Mouse (Mus musculus) testis, adult 2 months (tissue): Measurements from ENCODE around the gene Cox18. TPM values are rescaled to one million over a fixed set of nuclear protein-coding genes. Genes with fewer than 3 reads are reported as not detected.

Source experiments
- H3K27ac ChIP-seq: fragments of 200-500 bp; 2 replicates; pipeline ENCODE4 v1.5.1; 2012; ENCODE audit warnings: low read depth, low read length; ENCODE audit not compliant: control insufficient read depth, insufficient read depth
- H3K27me3 ChIP-seq: fragments of 200-500 bp; 2 replicates; pipeline ENCODE4 v1.6.1; 2012; ENCODE audit warnings: mild to moderate bottlenecking, low read length, moderate library complexity; ENCODE audit not compliant: control insufficient read depth, insufficient read depth
- H3K36me3 ChIP-seq: fragments of 200-500 bp; 2 replicates; pipeline ENCODE4 v1.6.1; 2012; ENCODE audit warnings: mild to moderate bottlenecking, low read length; ENCODE audit not compliant: control insufficient read depth, insufficient read depth
- H3K4me1 ChIP-seq: fragments of 200-500 bp; 2 replicates; pipeline ENCODE4 v1.6.1; 2012; ENCODE audit warnings: low read length; ENCODE audit not compliant: control insufficient read depth, insufficient read depth
- H3K4me3 ChIP-seq: fragments of 200-500 bp; 2 replicates; pipeline ENCODE4 v1.5.1; 2012; ENCODE audit warnings: low read depth, mild to moderate bottlenecking, low read length, moderate library complexity, mixed read lengths; ENCODE audit not compliant: control insufficient read depth
- CTCF ChIP-seq: fragments of 200-500 bp; IDR thresholded peaks from 2 replicates; pipeline ENCODE4 v1.5.1; 2012; ENCODE audit warnings: low read depth, mild to moderate bottlenecking, inconsistent platforms, low read length, moderate library complexity; ENCODE audit not compliant: control insufficient read depth, insufficient read depth, insufficient replicate concordance
- POLR2A ChIP-seq: fragments of 200-500 bp; IDR thresholded peaks from 2 replicates; pipeline ENCODE4 v1.6.1; 2012; ENCODE audit warnings: low read depth, mild to moderate bottlenecking, inconsistent platforms, low read length, moderate library complexity; ENCODE audit not compliant: control insufficient read depth
- polyA plus RNA-seq: library from polyadenylated mRNA; depleted of rRNA; stranded (reverse); fragments of >200 nt; gene quantifications from 2 replicates; pipeline ENCODE4 v1.2.3, GENCODE M21; 2012; rRNA removed

Cox18 gene
- polyA plus RNA-seq, 1 experiment = 15.3 TPM

DNA sequence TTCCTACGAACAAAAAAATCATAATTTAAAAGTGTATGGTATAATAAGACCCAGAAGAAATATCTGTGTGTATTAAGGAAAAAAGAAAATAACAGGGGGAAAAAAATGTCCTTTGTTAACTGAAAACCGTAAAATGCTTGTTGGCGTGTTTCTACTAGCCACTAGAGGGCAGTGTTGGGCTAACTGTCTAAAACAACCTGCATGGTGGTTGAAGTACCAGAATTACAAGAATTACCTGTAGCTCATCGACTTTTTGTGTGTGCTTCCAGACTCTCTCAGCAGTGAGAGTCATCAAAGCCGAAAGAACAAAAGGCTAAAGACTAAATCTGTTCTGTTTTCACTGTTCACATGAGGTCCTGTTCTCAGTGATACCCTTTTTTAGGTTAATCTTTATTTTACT, 20.6 kb downstream of the Cox18 start:
- TF ChIP-seq POLR2A = no peak
- Histone ChIP-seq H3K27me3 (no peaks in the 10 kb centered on the region), H3K4me1 (no peaks in the 10 kb centered on the region), H3K4me3 (no peak overlapping the region), H3K36me3 (no peaks in the 10 kb centered on the region), H3K27ac (no peak overlapping the region)

DNA sequence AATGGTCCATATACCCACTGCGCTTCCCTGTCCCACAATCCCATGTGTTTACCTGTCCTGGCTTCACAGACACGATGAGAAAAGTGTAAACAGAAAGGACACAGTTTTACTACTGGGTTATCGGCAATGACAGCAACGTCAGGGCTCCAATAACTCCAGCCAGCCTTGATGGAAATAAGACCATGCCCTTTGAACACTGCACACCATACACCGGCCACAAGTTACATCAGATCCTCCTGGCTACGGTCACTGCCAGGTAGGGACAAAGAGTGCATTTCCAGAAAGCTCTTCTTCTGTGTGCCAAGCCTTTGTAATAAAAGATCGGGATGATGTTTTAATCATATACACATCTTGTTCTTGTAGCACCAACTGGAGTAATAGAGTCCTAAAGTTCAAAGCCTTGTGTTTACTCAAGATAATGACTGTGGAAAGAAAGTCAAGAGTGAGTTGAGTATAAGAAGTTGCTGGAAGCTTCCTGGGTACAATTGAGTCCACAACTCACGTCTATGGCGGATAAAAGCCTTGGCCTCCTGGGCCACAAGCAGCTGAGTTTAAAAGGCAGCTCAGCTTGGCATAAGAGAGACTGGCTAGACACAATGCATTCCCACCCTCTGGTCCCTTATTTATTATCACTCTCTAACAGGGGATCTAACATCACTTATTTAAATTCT, 21.2 kb downstream of the Cox18 start:
- Histone ChIP-seq H3K4me1 (no peaks in the 10 kb centered on the region), H3K27me3 (no peaks in the 10 kb centered on the region), H3K4me3 (no peak overlapping the region), H3K36me3 (no peaks in the 10 kb centered on the region), H3K27ac (no peak overlapping the region)
- TF ChIP-seq POLR2A = no peak
- no peak for TF ChIP-seq CTCF

DNA sequence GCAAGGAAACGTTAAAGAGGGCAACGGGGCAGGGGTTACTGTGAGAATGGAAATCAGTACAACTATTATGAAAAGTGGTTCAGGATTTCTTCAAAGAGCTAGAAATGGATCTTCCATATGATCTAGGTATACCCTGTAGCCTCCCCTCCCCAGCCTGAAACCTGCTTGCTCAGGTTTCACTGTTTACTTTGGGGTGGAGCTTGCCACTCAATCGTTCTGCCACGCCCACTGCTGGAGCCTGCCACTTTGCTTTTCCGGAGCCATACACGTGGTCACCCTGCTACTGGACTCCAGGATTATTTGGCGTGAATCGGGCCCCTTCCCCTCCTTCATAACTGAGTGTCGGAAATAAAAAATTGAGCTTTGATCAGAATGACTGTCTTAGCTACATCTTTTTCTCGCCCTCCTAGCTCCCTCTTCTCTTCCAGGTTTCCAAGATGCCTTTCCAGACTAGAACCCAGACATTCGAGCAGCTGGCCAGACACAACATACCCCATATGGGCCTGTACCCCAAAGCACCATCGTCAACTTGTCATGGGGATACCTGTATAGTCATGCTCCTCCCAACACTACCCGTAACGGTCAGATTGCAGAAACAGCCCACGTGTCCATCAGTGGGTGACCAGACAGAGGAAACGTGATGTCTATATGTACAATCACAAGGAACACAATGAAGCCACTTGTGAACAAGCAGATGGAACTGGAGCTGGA, 23.7 kb downstream of the Cox18 start:
- H3K36me3 ChIP-seq = no peaks in the 10 kb centered on the region
- H3K4me3 ChIP-seq = no peak overlapping the region
- H3K4me1 ChIP-seq = no peaks in the 10 kb centered on the region
- TF ChIP-seq CTCF (no peak), POLR2A (no peak)
- H3K27ac ChIP-seq = no peak overlapping the region
- no peaks in the 10 kb centered on the region for H3K27me3 ChIP-seq

DNA sequence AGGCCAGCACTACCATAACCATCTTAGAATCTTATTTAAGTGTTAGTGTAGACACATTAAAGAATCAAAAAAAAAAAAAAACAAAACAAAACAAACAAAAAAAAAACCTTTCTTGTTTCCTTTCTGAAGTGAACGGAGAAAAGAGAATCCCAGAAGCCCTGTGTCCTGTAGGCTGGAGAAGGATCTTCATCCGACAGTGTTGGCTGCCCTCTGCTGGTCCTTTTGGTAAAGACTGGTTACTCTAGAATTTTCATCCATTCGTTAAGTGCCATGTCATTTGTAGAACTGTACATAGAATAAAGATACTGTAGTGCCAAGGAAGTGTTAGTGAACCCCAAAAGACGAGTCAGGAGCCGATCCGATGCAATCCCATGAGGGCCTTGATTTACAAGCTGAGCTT, 29.0 kb downstream of the Cox18 start:
- TF ChIP-seq POLR2A (no peak), CTCF (no peak)
- H3K27me3 ChIP-seq = no peaks in the 10 kb centered on the region
- no peak overlapping the region for H3K27ac ChIP-seq
- no peak overlapping the region for H3K4me3 ChIP-seq
- peaks cover 10% of the 10 kb centered on the region for H3K4me1 ChIP-seq
- no peaks in the 10 kb centered on the region for H3K36me3 ChIP-seq

DNA sequence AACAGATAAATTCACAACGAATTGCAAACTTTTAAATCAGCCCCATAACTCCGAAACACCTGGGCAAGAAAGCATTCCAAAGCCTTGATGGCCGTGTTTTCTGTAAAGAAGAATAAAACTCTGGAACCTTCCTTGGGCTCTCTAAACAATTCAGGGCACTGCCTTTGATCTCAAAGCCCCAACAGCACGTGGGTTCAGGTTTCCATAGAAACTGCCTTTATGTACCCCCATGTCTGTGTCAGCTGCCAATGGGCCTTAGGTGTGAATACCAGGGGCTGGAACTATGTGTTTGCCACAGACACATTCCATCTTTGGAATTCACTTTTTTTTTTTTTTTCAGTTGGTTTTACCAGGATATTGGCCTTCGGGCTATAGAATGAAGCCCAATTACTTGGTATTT, 41.0 kb downstream of the Cox18 start:
- no peak overlapping the region for H3K4me3 ChIP-seq
- no peak overlapping the region for H3K27ac ChIP-seq
- H3K4me1 ChIP-seq = no peaks in the 10 kb centered on the region
- H3K36me3 ChIP-seq = no peaks in the 10 kb centered on the region
- no peaks in the 10 kb centered on the region for H3K27me3 ChIP-seq
- TF ChIP-seq CTCF = no peak
- TF ChIP-seq POLR2A = no peak

DNA sequence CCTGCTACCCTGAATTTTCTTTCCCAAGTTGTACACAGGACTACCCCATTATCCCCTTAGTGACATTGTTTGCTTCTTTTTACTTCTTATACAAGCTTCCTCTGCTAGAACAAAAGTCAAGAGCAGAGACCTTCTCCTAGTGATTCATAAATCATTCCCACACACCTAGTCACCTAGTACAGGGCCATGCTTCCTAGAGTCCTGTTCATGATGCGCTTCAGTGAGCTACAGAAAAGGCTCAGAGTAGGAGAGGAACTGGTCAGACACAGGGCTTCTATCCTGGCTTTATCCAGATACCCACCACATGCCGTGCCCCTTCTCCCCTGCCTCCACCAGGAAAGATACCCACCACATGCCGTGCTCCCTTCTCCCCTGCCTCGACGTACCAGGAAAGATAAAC, 44.7 kb downstream of the Cox18 start:
- no peak for TF ChIP-seq CTCF
- no peak for TF ChIP-seq POLR2A
- no peaks in the 10 kb centered on the region for H3K27me3 ChIP-seq
- no peaks in the 10 kb centered on the region for H3K36me3 ChIP-seq
- no peaks in the 10 kb centered on the region for H3K4me1 ChIP-seq
- no peak overlapping the region for H3K27ac ChIP-seq
- no peak overlapping the region for H3K4me3 ChIP-seq

DNA sequence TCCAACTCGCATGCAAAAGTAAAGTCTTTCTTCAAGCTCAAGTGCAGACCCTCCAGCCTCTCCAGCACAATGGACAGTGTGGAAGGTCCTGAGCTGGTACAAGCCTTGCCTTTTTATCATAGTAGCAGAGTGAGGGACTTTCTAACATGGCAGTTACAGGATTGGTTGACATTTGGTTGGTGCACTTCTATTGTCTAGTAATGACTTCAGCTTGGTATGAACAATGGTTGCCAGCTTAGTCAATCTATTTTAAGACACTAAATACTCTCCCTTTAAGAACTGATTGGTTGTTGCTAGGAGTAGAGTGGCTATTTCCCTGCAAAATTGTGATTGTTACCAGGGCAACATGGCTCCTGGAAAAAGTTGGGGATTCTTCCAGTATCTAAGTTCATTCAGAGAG, 45.7 kb downstream of the Cox18 start:
- TF ChIP-seq CTCF (no peak), POLR2A (no peak)
- Histone ChIP-seq H3K4me1 (no peaks in the 10 kb centered on the region), H3K27me3 (no peaks in the 10 kb centered on the region), H3K27ac (no peak overlapping the region), H3K4me3 (no peak overlapping the region), H3K36me3 (no peaks in the 10 kb centered on the region)

Other genes starting within 250 kb of the Cox18 start
- 15.7 and 18.2 TPM in 2 replicates for gene Ankrd17, start 142.6 kb upstream of the Cox18 start, polyA plus RNA-seq
- 0.61 and 1.6 TPM in 2 replicates for gene Gm9958, start 143.2 kb upstream of the Cox18 start, polyA plus RNA-seq
- gene Alb, start 236.9 kb upstream of the Cox18 start, polyA plus RNA-seq = 0.07 and 0.22 TPM in 2 replicates